Comparison of ENCODE assay signal across 8 mouse cellular contexts in the genomic region with DNA sequence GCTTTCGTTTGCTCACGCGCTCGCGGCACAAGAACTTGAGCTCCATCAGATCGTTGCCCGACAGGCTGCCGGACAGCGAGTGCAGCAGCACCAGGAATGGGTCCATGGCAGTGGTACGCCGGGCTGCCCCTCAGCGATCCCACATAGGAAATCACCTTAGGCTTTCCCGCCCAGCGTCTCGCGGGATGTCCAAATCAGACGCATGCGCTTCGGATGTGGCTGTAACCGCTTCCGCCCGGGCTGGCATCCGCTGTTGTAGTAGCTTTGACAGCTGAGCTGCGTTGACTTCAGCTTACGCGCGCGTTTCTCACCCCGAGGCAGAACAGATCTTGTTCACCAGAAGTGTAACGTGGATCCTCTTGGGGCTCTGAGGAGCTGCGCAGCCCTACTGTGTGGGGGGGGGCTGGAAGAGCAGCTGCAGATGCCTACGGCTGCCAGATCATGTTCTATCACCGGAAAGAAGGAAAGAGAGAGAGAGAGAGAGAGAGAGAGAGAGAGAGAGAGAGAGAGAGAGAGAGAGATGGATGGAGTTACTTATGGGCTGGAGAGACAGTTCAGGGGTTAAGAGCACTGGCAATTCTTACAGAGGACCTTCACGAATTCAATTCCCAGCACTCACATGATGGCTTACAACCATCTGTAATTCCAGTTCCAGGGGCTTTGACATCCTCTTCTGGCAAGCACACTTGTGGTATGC. TPM values are rescaled to one million over a fixed set of nuclear protein-coding genes. Genes with fewer than 3 reads are reported as not detected.
DNase-seq lines count a peak whose midpoint lies in the region; ATAC-seq lines count a peak whose summit lies in the region.

Gene Fadd (minus strand): TSS at position 180 of the 697 bp plus-strand sequence.

- peaks cover 19% of the 10 kb centered on the region for H3K36me3 ChIP-seq in hindbrain, embryonic 12.5 days

- peak within 1 kb of the TSS; percentile 76 for H3K4me2 ChIP-seq in hindbrain, embryonic 12.5 days (replicated peaks)

- H3K4me3 ChIP-seq in hindbrain, embryonic 12.5 days = peak within 1 kb of the TSS; percentile 78

- peak; percentile 87 for ATAC-seq in hindbrain, embryonic 12.5 days (ENCODE audit: low FRiP score)

- DNase-seq in Muller cell, postnatal 12 days (ENCODE audit: inconsistent ontology term) = peak; percentile 93
- peak; percentile 92 for DNase-seq in cerebellum, adult 9-11 months
- DNase-seq in frontal cortex, postnatal 10 days (ENCODE audit: low spot score in 2 of 2) = peak; percentile 89 to 93
- DNase-seq in layer of hippocampus, postnatal 14 days (ENCODE audit: low spot score in 2 of 2) = peak; percentile 95
- peak; percentile 97 for DNase-seq in lung, postnatal 14 days
- peak; percentile 88 for DNase-seq in retina, adult 2 months (ENCODE audit: low read depth, low spot score)
- peak; percentile 94 to 95 for DNase-seq in thymus, postnatal 36 days

- peaks cover 18% of the 10 kb centered on the region for H3K4me1 ChIP-seq in hindbrain, embryonic 12.5 days

- WGBS in hindbrain, embryonic 12.5 days = 1% methylated on average over 34 of the region's 34 CpGs

- peak within 1 kb of the TSS; percentile 86 for H3K9ac ChIP-seq in hindbrain, embryonic 12.5 days

- peak within 1 kb of the TSS; percentile 87 for H3K27ac ChIP-seq in hindbrain, embryonic 12.5 days

- peaks cover 7% of the 10 kb centered on the region for H3K27me3 ChIP-seq in hindbrain, embryonic 12.5 days

- no peaks in the 10 kb centered on the region for H3K9me3 ChIP-seq in hindbrain, embryonic 12.5 days (replicated peaks)

RNA-seq across cellular contexts. Expression of gene Fadd, which starts in this region (rescaled TPM):
- 7.4 and 7.7 TPM in 2 replicates for polyA plus RNA-seq in hindbrain, embryonic 12.5 days (2016; fragmentation: Nextera tagmentation; extraction: Ambion mirVana)
- 1 to 10 TPM; 2.5 to 2.9 TPM for total RNA-seq in layer of hippocampus, postnatal 14 days (2021)

Comparison
In these comparisons a context has a peak if more than half of its experiments do, and no peak if none do; other contexts are left out.
1. Peak in every context shown above with its lines: DNase-seq, ATAC-seq, H3K4me3 ChIP-seq and H3K27ac ChIP-seq.